Mouse (Mus musculus) stomach, postnatal 0 days (tissue): ENCODE measurements around the gene Zfp386. TPM values are rescaled to one million over a fixed set of nuclear protein-coding genes. Genes with fewer than 3 reads are reported as not detected.
A peak's percentile ranks its signal among the peaks of the same experiment; 100 is the strongest.

Experiments
- ATAC-seq: fragments of 200-750 bp; cut with Nextera tagmentation; 2 replicates; pipeline ENCODE4 v1.8.0; 2017; ENCODE audit not compliant: low FRiP score, low TSS enrichment
- DNase-seq: peaks from one replicate; pipeline ENCODE4 v3.0.0-alpha.2; 2016; ENCODE audit warnings: low spot score
- H3K27ac ChIP-seq: fragments of 300-500 bp; sonication (generic); replicated peaks from 2 replicates; pipeline ENCODE4 v1.5.1; 2014; ENCODE audit warnings: mild to moderate bottlenecking, control low read depth
- H3K27me3 ChIP-seq: fragments of 300-500 bp; sonication (generic); 2 replicates; pipeline ENCODE4 v1.6.1; 2014; ENCODE audit warnings: low read length; ENCODE audit not compliant: control insufficient read depth, insufficient read depth
- H3K36me3 ChIP-seq: fragments of 300-500 bp; sonication (generic); 2 replicates; pipeline ENCODE4 v1.6.1; 2014; ENCODE audit warnings: low read length, mixed read lengths; ENCODE audit not compliant: control insufficient read depth, insufficient read depth
- H3K4me1 ChIP-seq: fragments of 300-500 bp; sonication (generic); replicated peaks from 2 replicates; pipeline ENCODE4 v1.6.1; 2014; ENCODE audit warnings: antibody characterized with exemption; ENCODE audit not compliant: control insufficient read depth, insufficient read depth
- H3K4me2 ChIP-seq: fragments of 300-500 bp; sonication (generic); replicated peaks from 2 replicates; pipeline ENCODE4 v1.6.1; 2014; ENCODE audit warnings: low read depth, mild to moderate bottlenecking, control low read depth, moderate library complexity
- H3K4me3 ChIP-seq: fragments of 300-500 bp; sonication (generic); 2 replicates; pipeline ENCODE4 v1.5.1; 2014; ENCODE audit warnings: low read depth, low read length, control low read depth
- H3K9ac ChIP-seq: fragments of 300-500 bp; sonication (generic); 2 replicates; pipeline ENCODE4 v1.6.1; 2014; ENCODE audit warnings: mild to moderate bottlenecking, low read length, control low read depth, mixed read lengths
- H3K9me3 ChIP-seq: fragments of 300-500 bp; sonication (generic); 2 replicates; pipeline ENCODE4 v1.6.1; 2016; ENCODE audit warnings: low read length; ENCODE audit not compliant: control insufficient read depth
- CTCF ChIP-seq: IDR thresholded peaks from 2 replicates; pipeline ENCODE4 v1.5.1; 2016; ENCODE audit warnings: antibody characterized with exemption, low read depth, mild to moderate bottlenecking, moderate library complexity
- EP300 ChIP-seq: optimal IDR thresholded peaks from 2 replicates; pipeline ENCODE3; 2016; ENCODE audit warnings: antibody characterized with exemption
- WGBS: fragments of 180-500 bp; shearing (Covaris S2); extraction: QIAGEN DNeasy Blood & Tissue Kit; methylation state at CpG from one replicate; pipeline ENCODE4 v1.1.7; 2014; 5-methylcytosine and 5-hydroxymethylcytosine counted together
- polyA plus RNA-seq: library from polyadenylated mRNA; unstranded; fragments of >200 nt; fragmentation: Nextera tagmentation; extraction: Ambion mirVana; gene quantifications from 2 replicates; pipeline ENCODE4 v1.2.1, GENCODE M21; 2015

Zfp386 gene
- polyA plus RNA-seq, 1 experiment from 2014 or later: 21.1 TPM

GRCm38 (mm10) chr12:116061561-116062193, 14.2 kb downstream of the Zfp386 start:
- H3K4me1 ChIP-seq: no peaks in the 10 kb centered on the region
- no peaks in the 10 kb centered on the region for H3K27me3 ChIP-seq
- peaks cover 13% of the 10 kb centered on the region; the same call in 1 of the 2 replicates for H3K9me3 ChIP-seq
- WGBS: 93% methylated on average over 5 of the region's 5 CpGs
- TF ChIP-seq EP300 (no peak), CTCF (no peak)
- no peak for DNase-seq
- no peak overlapping the region for H3K9ac ChIP-seq
- H3K4me2 ChIP-seq: no peak overlapping the region
- peaks cover 24% of the 10 kb centered on the region for H3K36me3 ChIP-seq
- no peak overlapping the region for H3K27ac ChIP-seq
- no peak overlapping the region for H3K4me3 ChIP-seq
- no peak for ATAC-seq

GRCm38 (mm10) chr12:116062194-116062583, 14.7 kb downstream of the Zfp386 start:
- no peak for ATAC-seq
- Histone ChIP-seq H3K36me3 (peaks cover 20% of the 10 kb centered on the region), H3K27me3 (no peaks in the 10 kb centered on the region), H3K4me1 (no peaks in the 10 kb centered on the region), H3K9ac (no peak overlapping the region), H3K9me3 (peaks cover 13% of the 10 kb centered on the region; the same call in 1 of the 2 replicates), H3K27ac (no peak overlapping the region), H3K4me3 (no peak overlapping the region), H3K4me2 (no peak overlapping the region)
- 98% methylated on average over 2 of the region's 2 CpGs for WGBS
- no peak for DNase-seq
- no peak for TF ChIP-seq CTCF
- TF ChIP-seq EP300: no peak

- Histone ChIP-seq H3K36me3 (peaks cover 18% of the 10 kb centered on the region), H3K9me3 (peaks cover 13% of the 10 kb centered on the region; the same call in 1 of the 2 replicates), H3K27ac (no peak overlapping the region), H3K4me3 (no peak overlapping the region), H3K4me1 (no peaks in the 10 kb centered on the region), H3K27me3 (no peaks in the 10 kb centered on the region), H3K4me2 (no peak overlapping the region), H3K9ac (no peak overlapping the region)
- no peak for TF ChIP-seq EP300
- no peak for TF ChIP-seq CTCF
- DNase-seq (no peak), ATAC-seq (no peak)
- WGBS: 93% methylated on average over 4 of the region's 4 CpGs
Measured at GRCm38 (mm10) chr12:116063020-116063419, 15.5 kb downstream of the Zfp386 start.

- WGBS: 22% methylated on average over 3 of the region's 3 CpGs
- Histone ChIP-seq H3K9ac (no peak overlapping the region), H3K27ac (no peak overlapping the region), H3K36me3 (no peaks in the 10 kb centered on the region), H3K4me2 (no peak overlapping the region), H3K4me1 (no peaks in the 10 kb centered on the region), H3K9me3 (no peaks in the 10 kb centered on the region), H3K4me3 (no peak overlapping the region), H3K27me3 (no peaks in the 10 kb centered on the region)
- TF ChIP-seq CTCF (peak; percentile 91), EP300 (no peak)
- peak; percentile 66 for DNase-seq
- peak; percentile 88 for ATAC-seq
Measured at GRCm38 (mm10) chr12:116071023-116071422, 23.5 kb downstream of the Zfp386 start.

- DNase-seq (peak; percentile 79), ATAC-seq (peak; percentile 88)
- no peaks in the 10 kb centered on the region for H3K9me3 ChIP-seq
- H3K4me1 ChIP-seq: no peaks in the 10 kb centered on the region
- no peaks in the 10 kb centered on the region for H3K27me3 ChIP-seq
- WGBS: 7% methylated on average over 29 of the region's 33 CpGs
- TF ChIP-seq EP300: no peak
- TF ChIP-seq CTCF: no peak; the same call in 1 of the 2 replicates
- H3K27ac ChIP-seq: peak within 1 kb of the TSS; percentile 45; the same call in 1 of the 2 replicates
- no peaks in the 10 kb centered on the region for H3K36me3 ChIP-seq
- H3K4me2 ChIP-seq: peak within 1 kb of the TSS; percentile 84
- peak within 1 kb of the TSS; percentile 60 for H3K4me3 ChIP-seq
- H3K9ac ChIP-seq: peak within 1 kb of the TSS; percentile 77
Measured at GRCm38 (mm10) chr12:116077074-116077854, 29.7 kb downstream of the Zfp386 start, which contains the start of gene Vipr2. Vipr2 (plus strand) TSS chr12:116077726.
